Mouse (Mus musculus): ENCODE measurements around the gene Tex261.

DNA sequence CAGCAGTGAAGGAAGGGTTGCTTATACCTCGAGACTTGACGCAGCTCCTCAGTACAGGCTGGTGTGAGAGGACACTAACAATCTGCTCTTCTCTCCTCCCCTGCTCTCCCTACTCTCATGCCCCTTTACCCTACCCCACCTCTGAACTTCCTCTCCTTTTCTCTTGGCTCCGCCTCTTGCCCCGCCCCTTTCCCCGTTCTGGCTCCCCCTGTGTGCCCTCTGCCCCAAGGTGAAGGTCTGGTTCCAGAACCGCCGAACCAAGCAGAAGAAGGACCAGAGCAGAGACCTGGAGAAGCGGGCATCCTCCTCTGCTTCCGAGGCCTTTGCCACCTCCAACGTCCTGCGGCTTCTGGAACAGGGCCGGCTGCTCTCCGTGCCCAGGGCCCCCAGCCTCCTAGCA lies 38.3 kb downstream of the Tex261 start:
- TF ChIP-seq CTCF (IDR thresholded peaks at IDR 0.05; ENCODE audit: low read depth) (no peak), EP300 (IDR thresholded peaks at IDR 0.05; ENCODE audit: low read depth) (no peak)

Data from heart, postnatal 0 days (tissue).